Mouse (Mus musculus) WW6 (cell line): Measurements from ENCODE around the gene Tfap2b.

Experiments
- DNase-seq: peaks from one replicate; pipeline ENCODE4 v3.0.0-alpha.2; 2013; ENCODE audit warnings: low read depth, low spot score

Tfap2b gene

GRCm38 (mm10) chr1:19232743-19233142 lies 24.0 kb downstream of the Tfap2b start:
- DNase-seq = no peak

GRCm38 (mm10) chr1:19233857-19234256 lies 25.1 kb downstream of the Tfap2b start:
- DNase-seq = no peak

- DNase-seq = no peak
Measured at GRCm38 (mm10) chr1:19234432-19235205, 25.9 kb downstream of the Tfap2b start.

- no peak for DNase-seq
Measured at GRCm38 (mm10) chr1:19236051-19236450, 27.3 kb downstream of the Tfap2b start.

GRCm38 (mm10) chr1:19236591-19236990 lies 27.9 kb downstream of the Tfap2b start:
- DNase-seq = no peak

DNA sequence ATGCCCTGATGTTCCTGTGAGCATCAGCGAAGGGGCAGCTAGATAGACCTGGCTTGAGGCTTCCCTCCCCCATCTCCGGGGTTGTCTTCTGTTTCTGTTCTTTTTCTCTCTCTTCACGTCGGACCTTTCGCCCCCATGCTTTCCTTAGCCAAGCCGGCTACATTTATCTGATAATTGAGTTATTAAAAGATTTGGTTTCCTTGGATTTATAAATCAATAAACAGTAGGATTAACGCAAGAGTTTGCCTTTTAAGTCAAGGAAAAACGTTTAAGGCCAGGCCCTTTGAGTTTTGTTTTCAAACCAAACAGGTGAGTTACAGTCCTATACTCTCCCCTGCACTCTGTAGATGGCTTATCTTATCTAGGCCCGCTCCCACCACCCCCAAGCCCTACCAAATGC lies 28.3 kb downstream of the Tfap2b start:
- no peak for DNase-seq

DNA sequence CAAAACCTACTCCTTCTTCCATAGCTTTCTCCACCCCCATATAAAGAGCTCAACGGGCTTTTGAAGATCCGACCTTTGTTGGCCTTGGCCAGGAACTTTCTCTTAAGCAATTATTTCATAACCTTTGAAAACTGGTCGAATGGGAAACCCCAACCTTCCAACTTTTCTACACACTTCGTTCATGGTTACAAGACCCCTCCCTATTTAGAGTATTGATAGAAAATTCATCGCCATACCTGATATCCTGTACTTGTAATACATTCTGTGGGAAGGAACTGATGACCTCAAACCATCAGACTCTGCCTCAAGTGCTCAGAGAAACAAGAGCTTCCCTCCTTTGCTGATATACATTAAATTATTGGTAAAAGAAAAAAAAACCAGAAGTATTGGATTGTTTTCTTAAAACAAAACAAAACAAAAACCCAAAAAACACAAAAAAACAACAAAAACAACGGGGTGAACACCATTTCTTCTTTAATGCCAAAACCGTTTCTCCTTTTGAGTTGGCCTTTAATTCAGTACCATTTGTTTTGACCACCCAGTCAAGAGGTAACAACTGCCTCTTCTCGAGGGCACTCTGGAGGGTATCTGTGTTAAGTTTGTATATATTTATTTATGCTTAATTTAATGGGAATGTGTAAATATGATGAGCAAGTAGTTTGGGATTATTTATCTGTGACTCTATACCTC lies 29.2 kb downstream of the Tfap2b start:
- DNase-seq = no peak

DNA sequence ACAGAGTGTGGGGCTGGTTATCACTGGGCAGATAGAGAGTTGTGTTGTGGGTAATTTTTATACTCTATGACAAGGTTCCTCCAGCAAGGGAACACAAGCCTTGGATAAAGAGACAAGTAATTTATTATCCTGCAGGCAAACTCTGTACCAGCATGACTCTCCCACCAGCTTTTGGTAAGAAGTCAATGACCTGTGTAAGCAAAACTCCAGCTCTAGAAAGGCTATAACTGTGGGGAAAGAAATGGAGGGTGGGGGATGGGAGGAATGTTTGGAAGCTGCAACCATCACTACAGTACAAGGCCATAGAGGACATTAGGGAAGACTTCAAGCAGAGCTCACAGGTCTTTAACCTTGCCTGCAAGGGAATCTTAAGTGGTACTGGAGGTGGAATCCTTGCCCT lies 31.3 kb downstream of the Tfap2b start:
- no peak for DNase-seq

- no peak for DNase-seq
Measured at GRCm38 (mm10) chr1:19241316-19241715, 32.6 kb downstream of the Tfap2b start.

GRCm38 (mm10) chr1:19242021-19242420 lies 33.3 kb downstream of the Tfap2b start:
- no peak for DNase-seq

GRCm38 (mm10) chr1:19245032-19245431 lies 36.3 kb downstream of the Tfap2b start:
- no peak for DNase-seq

- DNase-seq = no peak
Measured at GRCm38 (mm10) chr1:19251286-19251685, 42.6 kb downstream of the Tfap2b start.

DNA sequence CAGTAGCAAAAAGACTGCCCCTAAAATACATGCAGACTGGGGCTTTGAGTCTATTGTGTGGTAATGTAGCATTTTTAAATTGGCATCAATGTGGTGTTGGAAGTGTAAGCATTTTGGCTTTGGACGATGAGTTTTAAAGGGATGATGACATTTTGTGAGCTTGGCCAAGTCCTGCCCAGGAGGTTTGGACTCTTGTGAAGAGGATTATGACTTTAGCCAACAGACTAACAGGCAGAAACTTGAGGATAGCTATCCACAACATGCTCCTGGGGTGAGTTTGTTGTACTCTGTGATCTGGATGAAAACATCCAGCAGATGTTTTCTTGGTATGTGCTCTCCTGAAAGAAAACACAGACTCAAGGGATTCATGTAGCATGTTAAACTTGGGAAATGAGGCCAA lies 60.9 kb downstream of the Tfap2b start:
- no peak for DNase-seq
